Mouse (Mus musculus) A20 (cell line): ENCODE measurements around the gene Hhat.

Experiments
- DNase-seq: peaks from one replicate; pipeline ENCODE4 v3.0.0-alpha.2; 2011; ENCODE audit warnings: low read depth, low spot score

Hhat gene

DNA sequence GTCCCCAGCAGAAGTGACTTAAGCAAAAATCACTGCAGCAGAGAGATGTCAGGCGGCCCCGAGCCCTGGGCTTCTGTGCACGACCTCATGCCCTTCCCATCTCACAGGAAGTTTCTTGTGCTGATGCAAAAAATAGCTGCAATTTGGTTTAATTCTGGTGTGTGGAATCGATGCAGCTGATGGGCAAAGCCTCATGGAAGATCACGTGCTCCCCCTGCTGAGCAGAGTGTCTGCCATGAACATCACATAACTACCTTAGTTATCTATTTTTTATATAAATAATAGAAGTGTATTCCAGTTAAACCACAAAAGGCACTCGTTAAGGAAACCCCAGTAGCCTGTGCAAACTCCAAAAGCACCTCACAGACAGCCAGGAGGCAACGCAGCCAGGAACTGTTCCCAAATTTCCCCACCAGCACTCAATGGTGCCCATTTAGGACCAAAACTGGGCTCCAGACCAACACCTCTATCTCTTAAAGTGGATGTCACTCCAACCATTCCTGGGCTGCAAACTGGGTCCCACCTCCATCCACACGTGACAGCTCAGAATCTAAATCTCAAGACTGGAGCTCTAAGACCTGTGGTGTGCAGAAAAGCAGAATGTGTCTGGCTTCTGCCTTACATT is 118.9 kb downstream of the Hhat start:
- no peak for DNase-seq

DNA sequence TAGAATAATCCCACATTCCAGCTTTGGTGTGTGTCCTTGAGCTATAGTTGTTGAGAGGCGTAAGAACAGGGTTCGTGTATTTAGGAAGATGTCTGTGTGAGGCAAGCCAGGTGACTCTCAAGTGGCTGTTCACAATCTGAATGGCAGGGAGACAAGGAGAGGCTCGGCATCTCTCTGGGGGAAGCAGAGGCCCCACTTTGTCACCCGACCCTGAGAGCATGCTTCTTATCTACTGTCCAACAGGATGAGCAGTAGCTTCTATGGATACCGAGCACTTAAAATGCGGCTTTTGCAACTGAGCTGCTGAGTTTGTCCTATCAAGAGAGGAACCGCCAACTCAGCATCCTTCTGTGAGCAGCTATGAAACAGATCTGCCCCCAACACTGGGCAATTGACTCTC is 120.4 kb downstream of the Hhat start:
- no peak for DNase-seq

DNA sequence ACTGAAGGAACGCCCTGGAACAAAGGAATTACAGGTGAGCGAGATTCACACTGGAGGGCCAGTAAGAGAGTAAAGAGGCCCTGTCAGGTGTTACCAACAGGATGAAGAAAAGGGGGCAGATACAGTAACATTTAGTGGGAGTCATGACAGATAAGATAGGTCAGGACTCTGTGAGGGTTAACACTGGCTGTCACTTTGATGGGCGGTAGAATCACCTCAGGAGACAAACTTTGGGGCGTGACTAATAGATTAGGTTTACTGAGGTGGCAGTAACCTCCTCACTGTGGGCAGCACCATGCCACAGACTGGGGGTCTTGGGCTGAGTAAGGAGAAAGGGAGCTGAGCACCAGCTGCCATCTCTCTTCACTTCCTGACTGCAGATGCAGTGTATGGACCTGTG is 121.0 kb downstream of the Hhat start:
- no peak for DNase-seq

- no peak for DNase-seq
Measured at GRCm38 (mm10) chr1:192649233-192649632, 121.8 kb downstream of the Hhat start.

DNA sequence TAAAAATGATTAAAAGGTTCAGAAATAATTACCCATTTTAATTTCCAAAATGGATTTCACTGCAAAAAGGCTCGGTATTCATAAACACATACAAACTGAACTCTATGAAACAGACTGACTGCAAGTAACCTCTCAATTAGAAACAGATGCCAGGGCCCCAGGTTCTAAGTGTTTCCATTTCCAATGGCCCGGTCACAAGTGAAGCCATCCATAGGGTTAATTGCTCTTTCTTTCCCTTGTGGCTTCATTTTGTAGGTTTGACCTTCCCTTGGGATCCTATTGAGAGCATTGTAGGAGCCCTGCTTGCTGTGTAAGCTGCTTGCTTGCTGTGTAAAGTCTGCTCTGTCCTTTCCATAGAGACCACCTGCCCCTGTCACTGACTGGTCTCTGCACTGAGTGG is 123.7 kb downstream of the Hhat start:
- DNase-seq, result no peak

GRCm38 (mm10) chr1:192642126-192642525 is 128.9 kb downstream of the Hhat start:
- DNase-seq, result no peak

DNA sequence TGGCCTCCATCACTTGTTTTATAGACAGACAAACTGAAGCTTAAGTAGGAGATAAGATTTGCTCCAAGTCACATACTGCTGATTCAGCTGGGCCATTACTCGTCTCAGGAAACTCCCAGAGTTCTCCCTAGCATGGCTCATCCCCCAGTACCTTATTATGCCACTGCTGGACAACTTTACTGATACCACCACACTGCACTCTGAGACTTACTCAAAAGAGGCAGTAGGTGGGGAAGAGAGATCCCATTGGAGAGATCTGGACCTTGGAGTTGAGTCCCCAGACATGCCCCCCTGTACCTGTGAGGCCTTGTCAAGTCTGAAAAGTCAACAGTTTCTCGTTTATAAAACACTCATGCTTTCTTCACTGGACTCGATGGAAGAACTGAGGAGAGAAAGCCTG is 131.8 kb downstream of the Hhat start:
- DNase-seq, result no peak

DNA sequence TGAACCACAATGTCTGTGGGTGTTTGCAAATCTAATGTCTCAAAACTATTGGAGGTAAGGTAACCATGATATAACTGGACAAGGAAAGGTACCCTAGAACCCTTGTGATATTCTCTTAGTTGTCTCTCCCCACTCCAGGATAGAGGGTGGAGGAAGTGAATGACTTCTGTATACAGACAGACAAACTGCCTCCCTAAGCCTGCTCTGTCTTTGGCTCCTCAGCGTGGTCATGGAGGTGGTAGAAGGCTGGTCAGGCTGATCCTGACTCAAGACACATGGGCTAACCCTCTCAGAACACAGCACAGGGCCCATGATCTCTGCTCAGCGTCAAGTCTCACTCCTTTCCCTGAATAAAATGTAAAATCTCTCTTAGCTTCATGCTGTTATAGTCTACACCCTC is 149.2 kb downstream of the Hhat start:
- no peak for DNase-seq

- no peak for DNase-seq
Measured at GRCm38 (mm10) chr1:192613271-192613670, 157.8 kb downstream of the Hhat start.

DNA sequence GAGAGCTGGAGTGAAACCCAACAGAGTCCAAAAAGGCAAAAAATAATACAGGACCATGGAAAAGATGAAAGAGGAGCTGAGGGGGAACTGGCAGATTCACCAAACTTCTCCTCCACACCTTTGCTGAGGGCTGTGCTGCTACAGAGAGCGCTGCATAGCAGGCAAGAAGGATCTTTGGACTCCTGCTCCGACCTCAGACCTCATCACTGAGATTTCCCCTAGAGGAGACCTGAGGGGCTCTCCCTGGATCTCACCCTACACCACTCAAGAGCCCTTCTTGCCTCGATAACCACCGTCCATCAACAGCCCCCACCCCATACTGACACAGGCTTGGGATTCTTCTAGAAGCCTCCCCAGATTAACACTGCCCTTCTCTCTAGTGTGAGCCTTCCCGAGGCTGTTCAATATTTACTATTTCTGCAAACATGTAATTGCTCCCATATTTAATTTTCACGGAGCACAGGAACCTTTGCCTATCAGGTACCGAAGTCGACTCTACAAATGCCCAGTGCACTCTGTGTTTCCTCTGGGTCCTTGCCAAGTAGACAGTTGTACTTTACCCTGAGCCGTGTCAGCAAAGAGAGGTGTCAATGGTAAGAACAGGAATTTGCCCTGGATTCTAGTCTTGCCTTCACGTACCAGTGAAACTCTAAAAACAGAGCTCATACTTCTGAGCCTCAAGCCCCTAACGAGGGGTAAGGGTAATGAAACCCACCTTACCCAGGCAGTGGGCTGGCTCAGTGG is 158.9 kb downstream of the Hhat start:
- DNase-seq, result no peak

DNA sequence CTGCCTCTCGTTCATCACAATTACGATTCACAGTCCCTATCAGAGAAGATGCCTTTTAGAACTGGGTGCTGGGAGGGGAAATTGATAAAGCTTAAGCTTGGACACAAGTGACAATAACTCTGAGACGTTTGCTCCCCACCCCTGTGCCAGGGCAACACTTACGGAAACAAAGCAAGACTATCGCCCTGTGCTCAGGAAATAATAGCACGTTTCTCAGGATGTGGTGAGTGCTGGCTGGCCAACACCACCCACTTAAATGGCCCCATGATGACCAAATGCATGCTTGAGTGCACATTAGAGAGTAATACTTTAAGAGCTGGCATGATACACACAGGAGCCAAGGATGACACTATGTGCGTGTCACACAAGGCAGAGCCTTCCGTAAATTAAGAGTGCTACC is 164.1 kb downstream of the Hhat start:
- no peak for DNase-seq

- DNase-seq, result no peak
Measured at GRCm38 (mm10) chr1:192604413-192604812, 166.6 kb downstream of the Hhat start.

- DNase-seq, result no peak
Measured at GRCm38 (mm10) chr1:192603556-192603955, 167.5 kb downstream of the Hhat start.

GRCm38 (mm10) chr1:192601206-192601605 is 169.8 kb downstream of the Hhat start:
- no peak for DNase-seq

DNA sequence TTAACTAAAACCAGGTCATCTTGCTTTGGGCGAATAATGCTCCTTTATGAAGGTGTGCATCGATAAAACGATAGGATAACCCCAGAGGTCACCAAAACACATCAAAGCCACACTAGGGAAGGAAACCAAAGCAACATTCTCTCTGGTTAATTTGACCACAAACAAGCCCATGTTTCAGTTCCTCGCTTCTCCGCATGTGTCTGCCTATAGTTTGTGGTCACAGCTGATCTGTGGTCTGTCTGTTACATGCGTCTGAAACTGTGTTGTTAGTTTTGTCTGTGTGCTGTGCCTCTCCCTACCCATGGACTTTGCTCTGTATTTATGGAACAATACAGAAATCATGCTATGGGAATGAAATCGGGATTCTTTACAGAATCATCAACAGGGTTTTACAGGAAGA is 171.3 kb downstream of the Hhat start:
- DNase-seq, result peak; percentile 53

GRCm38 (mm10) chr1:192598380-192598779 is 172.6 kb downstream of the Hhat start:
- peak; percentile 74 for DNase-seq

- DNase-seq, result no peak
Measured at GRCm38 (mm10) chr1:192595426-192595825, 175.6 kb downstream of the Hhat start.

DNA sequence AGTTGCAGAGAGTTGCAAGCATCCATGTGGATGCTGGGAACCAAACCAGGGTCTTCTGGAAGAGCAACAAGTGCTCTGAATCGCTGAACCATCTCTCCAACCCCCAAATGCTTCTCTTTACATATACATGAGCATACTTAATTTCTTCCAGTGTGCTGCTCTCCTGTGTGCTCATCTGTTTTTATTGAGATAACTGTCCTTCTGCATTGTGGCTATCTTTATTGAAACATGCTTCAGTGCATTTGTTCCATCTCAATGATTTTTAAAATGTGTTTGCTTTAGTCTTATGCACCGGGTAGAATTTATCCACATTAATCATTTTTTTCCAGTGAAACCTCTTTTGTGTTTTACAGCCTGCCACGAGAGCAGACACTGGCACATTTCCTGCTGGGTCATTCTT is 177.5 kb downstream of the Hhat start:
- DNase-seq, result no peak

DNA sequence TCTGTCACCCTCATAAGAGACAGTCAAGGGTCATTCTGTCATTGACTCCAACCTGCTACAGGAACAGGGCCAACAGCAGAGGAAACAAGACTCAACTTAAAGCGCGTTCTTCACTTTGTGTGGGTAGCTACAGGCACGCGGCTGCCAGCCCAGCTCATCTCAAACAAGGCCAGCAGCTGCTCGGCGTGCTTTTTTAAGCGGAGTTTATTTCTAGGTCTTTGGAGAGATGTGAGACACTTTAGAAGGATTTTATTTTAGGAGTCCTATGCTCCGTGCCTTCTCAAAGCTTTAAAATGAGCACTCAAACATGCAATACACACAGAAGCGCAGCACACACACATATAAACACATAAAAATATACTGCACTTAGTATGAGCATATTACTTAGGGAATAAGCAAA is 183.6 kb downstream of the Hhat start:
- no peak for DNase-seq

GRCm38 (mm10) chr1:192585289-192585688 is 185.7 kb downstream of the Hhat start:
- no peak for DNase-seq

DNA sequence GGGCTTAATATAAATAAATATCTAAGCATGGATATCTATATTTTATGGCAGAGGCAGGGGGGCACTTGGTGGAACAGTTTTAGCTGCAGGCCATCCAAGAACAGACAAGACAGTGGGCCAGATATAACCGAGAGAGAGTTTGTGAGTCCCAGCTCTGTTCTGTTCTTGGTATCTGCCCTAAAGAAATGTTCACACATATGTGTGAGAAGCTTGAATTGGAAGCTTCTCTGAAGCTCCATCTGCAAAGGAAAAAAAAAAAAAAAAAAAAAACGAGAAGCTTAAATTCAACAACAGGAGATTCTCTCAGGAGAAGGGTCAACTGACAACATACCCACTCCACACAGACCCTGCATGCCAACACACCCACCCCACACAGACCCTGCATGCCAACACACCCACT is 188.1 kb downstream of the Hhat start:
- DNase-seq, result no peak

GRCm38 (mm10) chr1:192564691-192565090 is 206.3 kb downstream of the Hhat start:
- DNase-seq, result no peak

DNA sequence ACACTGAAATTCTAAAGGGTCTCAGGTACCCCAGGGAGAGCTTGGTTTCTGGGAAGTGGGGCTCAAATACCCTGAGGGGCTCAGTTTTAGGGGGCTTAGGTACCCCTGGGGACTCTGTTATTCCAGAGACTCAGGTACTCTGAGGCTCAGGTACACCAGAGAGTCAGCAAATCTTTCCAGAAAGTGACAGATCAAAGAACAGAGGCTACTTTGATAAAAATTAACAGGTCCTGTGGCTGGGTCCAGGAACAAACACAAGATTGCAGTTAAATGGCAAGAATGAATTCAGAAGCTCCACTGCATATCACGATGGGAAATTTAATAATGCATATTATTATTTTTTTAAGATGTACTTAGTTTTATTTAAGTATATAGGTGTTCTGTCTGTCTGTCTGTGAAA is 211.7 kb downstream of the Hhat start:
- DNase-seq, result no peak
